Mouse (Mus musculus) embryonic stem cell, embryonic (primary cell): ENCODE data around the gene Tecta.

Source experiments
- CTCF ChIA-PET, 4 experiments: fragments of 300-600 bp in 2 of 4; fragments of 350-600 bp in 2 of 4; sonication (Branson Sonifier 250); formaldehyde crosslinking; loops; one replicate each; lab custom pipeline; 2022; ENCODE audit warnings: inconsistent platforms in 2 of 4; lab: Charles Lee
- POLR2A ChIA-PET, 4 experiments: fragments of 300-600 bp in 2 of 4; fragments of 350-600 bp in 2 of 4; sonication (Branson Sonifier 250); formaldehyde crosslinking; loops; one replicate each; lab custom pipeline; 2022; ENCODE audit warnings: antibody characterized with exemption in 4 of 4, inconsistent platforms in 1 of 4; lab: Charles Lee

Gene Tecta

DNA sequence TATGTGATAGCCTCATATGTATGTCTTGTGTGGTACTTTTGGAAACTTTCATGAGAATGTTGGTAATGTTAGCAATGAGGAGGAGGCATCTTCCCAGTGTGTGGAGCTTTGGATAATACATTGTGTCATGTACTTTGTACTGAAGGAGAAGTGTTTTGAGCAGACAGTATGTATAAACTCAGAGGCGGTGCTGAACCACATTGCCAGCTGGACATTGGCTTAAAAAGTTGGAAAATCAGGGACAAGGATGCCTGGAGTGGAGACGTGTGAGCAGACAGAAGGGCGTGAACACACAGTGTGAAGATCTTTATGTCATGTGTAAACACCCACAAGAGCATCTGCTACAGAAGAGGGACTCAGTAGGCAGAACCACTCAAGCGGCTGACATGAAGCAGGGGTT, 6.0 kb upstream of the Tecta start:
- POLR2A ChIA-PET: interaction anchor here in 1 of 4 experiments (0.7 kb wide), 1 partner anchor 116 kb away, joined by 3 read pairs; no protein-coding TSS in a partner anchor
- CTCF ChIA-PET: interaction anchor here in 2 of 4 experiments (0.5 to 0.6 kb wide), 2 partner anchors 774 to 1963 kb away, joined by 5 to 6 read pairs; no protein-coding TSS in a partner anchor

DNA sequence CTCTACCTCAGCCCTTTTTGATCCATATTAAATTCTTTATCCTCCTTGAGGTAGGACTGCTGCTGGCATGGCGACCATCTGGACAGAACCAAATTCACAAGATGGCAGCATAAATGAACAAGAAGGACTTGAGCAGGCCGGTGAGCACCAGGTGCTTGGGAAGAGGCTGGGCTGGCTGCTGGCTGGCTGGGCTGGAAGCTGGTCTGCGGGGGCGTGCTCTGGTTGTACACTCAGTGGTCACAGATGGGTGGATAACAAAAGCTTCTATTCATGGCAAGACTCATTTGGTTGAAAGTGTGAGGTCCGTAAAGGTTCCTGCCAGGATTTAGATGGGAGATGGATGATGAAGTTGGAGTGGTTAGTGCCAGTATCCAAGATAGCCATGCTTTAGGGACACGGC, 1.8 kb upstream of the Tecta start:
- CTCF ChIA-PET: interaction anchor here in 1 of 4 experiments (1.5 kb wide), 1 partner anchor 544 kb away, joined by 6 read pairs; no protein-coding TSS in a partner anchor
- POLR2A ChIA-PET: no interaction called here

GRCm38 (mm10) chr9:42396141-42396540, 3.6 kb downstream of the Tecta start:
- POLR2A ChIA-PET: interaction anchor here in 3 of 4 experiments (0.8 to 1.9 kb wide), 5 partner anchors 17 to 68 kb away, joined by 3 to 4 read pairs (median 3); no protein-coding TSS in a partner anchor
- CTCF ChIA-PET: interaction anchor here in 1 of 4 experiments (1.1 kb wide), 1 partner anchor 26 kb away, joined by 3 read pairs; no protein-coding TSS in a partner anchor

DNA sequence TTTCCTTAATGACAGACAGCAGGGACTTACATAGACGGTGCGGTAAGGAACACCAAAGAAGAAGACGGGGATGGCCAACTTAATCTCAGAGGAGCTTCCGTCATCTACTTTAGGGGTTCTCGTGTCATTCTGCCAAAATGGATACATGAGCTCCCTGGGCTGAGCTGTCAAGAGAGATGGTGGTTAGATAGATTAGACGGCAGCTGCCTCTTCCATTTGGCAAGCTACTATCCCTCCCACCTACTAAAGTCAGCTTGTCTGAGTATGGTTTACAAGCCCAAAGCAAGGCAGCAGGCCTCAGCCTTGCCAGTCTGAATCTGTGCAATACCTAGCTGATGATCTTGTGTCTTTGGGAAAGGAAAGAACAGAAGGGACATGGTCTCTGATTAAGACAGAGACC, 4.8 kb downstream of the Tecta start:
- POLR2A ChIA-PET: interaction anchor here in 1 of 4 experiments (1.0 to 1.7 kb wide), 4 partner anchors 14 to 77 kb away, joined by 3 to 6 read pairs (median 4); no protein-coding TSS in a partner anchor
- CTCF ChIA-PET: interaction anchor here in 2 of 4 experiments (1.2 to 1.3 kb wide), 2 partner anchors 550 kb away, joined by 3 to 5 read pairs; partner anchors contain the start of gene Grik4 (in 1 of the 2)

- CTCF ChIA-PET: interaction anchor here in 3 of 4 experiments (0.7 to 1.3 kb wide), 4 partner anchors 32 to 551 kb away, joined by 3 to 6 read pairs (median 4); partner anchors contain the start of gene Grik4 (in 1 of the 3)
- POLR2A ChIA-PET: interaction anchor here in 2 of 4 experiments (0.5 to 1.7 kb wide), 6 partner anchors 14 to 219 kb away, joined by 3 to 10 read pairs (median 4); no protein-coding TSS in a partner anchor
Measured at GRCm38 (mm10) chr9:42394321-42394720, 5.4 kb downstream of the Tecta start.

- CTCF ChIA-PET: no interaction called here
- POLR2A ChIA-PET: no interaction called here
Measured at GRCm38 (mm10) chr9:42392927-42393326, 6.8 kb downstream of the Tecta start.

DNA sequence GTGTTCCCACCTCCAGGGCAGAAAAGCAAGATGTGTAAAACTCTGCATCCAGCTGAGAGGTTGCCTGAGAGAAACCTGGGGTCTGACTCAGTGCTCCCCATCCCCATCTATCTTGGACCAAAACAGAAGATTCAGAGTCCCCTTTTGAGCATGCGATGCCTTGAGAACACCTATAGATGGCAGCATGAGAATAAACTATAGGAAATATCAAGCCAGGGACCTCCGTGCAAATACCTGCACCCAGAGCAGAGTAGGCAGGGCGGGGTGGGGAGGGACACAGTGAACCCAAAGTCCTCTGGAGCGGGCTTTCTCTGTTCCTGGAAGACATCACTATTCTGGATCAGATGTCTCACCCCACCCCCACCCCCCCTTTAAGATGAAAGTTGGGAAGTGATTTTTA, 11.2 kb downstream of the Tecta start:
- CTCF ChIA-PET: interaction anchor here in 3 of 4 experiments (0.6 to 1.6 kb wide), 6 partner anchors 11 to 1405 kb away, joined by 3 to 10 read pairs (median 3); partner anchors contain the start of genes Grik4 (in 1 of the 3) and Pou2f3 (in 1 of the 3)

DNA sequence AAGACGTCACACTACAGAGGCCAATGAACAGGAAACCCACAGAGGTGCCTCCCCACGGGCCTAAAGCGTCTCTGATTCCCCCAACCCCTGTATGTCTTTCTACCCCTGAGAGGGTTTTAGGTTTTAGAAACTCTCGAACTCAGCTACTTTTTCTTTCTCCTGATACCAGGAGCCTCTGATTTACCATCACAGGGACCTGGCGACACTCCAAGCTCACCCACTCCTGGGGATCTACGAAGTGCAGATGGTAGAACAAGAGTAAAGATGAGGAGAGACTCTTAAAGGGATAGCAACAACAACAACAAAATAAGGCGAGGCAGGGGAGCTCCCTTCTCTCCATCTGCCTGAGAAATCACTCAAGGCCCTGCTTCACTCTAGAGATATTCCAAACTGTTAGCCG, 12.7 kb downstream of the Tecta start:
- ChIA-PET POLR2A (no interaction called here), CTCF (interaction anchor here in 2 of 4 experiments (0.6 to 1.4 kb wide), 2 partner anchors 229 to 558 kb away, joined by 3 to 4 read pairs; no protein-coding TSS in a partner anchor)

More for the DNA sequence above, 11.2 kb downstream of the Tecta start:
- POLR2A ChIA-PET: no interaction called here

- CTCF ChIA-PET: interaction anchor here in 1 of 4 experiments (0.9 kb wide), 1 partner anchor 559 kb away, joined by 7 read pairs; the partner anchor contains the start of gene Grik4
- POLR2A ChIA-PET: no interaction called here
Measured at GRCm38 (mm10) chr9:42385656-42386055, 14.1 kb downstream of the Tecta start.

GRCm38 (mm10) chr9:42382628-42383347, 16.9 kb downstream of the Tecta start:
- POLR2A ChIA-PET: interaction anchor here in 2 of 4 experiments (0.6 to 1.1 kb wide), 2 partner anchors 99 to 189 kb away, joined by 3 read pairs; no protein-coding TSS in a partner anchor
- CTCF ChIA-PET: no interaction called here

- POLR2A ChIA-PET: no interaction called here
- CTCF ChIA-PET: no interaction called here
Measured at GRCm38 (mm10) chr9:42382063-42382462, 17.7 kb downstream of the Tecta start.

DNA sequence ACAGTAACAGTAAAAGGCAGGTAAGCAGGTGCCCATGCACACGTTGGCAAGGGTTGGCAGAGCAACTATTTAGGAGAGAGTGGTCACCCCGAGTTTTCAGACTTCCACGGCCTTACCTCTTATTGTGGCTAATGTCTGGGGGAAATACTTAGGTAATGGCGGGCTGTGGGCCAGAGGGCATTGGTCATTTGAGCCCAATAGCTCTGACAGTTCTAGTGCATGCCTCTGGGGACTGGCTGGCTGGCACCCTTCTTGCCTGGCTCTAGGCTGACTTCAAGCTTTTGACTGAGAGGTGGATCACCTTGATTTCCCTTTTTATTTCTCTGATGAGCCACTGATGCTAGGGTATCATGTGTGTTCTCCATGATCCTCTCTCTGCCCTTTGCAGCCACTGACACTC, 21.7 kb downstream of the Tecta start:
- CTCF ChIA-PET: interaction anchor here in 2 of 4 experiments (0.8 to 1.0 kb wide), 2 partner anchors 11 to 566 kb away, joined by 3 to 4 read pairs; partner anchors contain the start of gene Grik4 (in 1 of the 2)
- POLR2A ChIA-PET: interaction anchor here in 1 of 4 experiments (0.6 kb wide), 1 partner anchor 1549 kb away, joined by 4 read pairs; no protein-coding TSS in a partner anchor

DNA sequence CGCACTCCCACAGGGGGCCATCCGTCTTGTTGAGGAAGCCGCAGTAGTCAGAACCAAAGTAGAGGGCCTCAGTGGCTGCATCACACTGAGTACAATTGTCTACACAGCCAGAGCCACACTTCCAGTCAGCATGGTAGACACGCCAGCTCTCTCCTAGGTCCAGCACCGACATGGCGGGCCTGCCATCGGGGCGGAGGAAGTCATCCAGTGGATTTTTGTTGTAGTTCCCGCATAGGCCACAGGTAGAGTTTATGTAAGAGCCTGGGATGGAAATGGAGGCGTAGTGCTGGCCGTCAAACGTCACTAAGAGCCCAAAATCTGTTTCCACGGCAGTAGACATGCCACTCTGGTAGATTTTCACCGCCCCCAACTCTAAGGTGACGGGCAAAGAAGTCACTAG, 22.1 kb downstream of the Tecta start:
- CTCF ChIA-PET: interaction anchor here in 2 of 4 experiments (0.8 to 1.0 kb wide), 3 partner anchors 11 to 567 kb away, joined by 3 to 4 read pairs (median 3); partner anchors contain the start of gene Grik4 (in 1 of the 2)
- POLR2A ChIA-PET: no interaction called here

DNA sequence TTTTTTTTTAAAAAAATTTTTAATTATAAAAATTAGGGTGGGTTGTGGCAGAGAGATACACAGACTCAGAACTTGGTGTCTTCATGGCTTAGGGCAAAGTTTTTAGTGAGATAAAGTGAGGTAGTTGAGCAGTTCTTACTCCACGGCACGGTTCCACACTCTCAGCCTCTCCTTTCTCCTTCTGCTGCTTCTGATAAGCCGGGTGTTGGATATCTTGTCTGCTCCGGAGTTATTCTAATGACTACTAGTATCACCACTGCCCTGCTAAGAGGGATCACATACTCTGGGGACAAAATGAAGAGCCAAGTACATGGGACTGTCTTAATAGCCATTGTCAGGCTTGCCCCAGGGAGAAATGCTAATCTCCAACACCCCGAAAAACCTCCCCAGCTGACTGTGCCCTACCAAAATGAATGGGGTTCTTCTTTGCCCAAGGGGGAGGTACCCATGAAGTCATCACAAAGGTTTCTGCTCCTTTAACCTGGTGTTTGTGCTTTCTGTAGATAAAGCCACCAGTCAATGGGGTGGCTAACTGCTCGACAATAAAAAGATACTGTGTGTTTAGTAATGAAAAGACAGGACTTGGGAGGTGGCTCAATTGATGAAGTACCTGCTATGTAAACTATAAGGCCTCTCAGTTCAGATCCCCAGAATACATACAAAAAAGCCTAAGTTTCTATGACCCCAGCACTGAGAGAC, 27.9 kb downstream of the Tecta start:
- ChIA-PET CTCF (no interaction called here), POLR2A (no interaction called here)

DNA sequence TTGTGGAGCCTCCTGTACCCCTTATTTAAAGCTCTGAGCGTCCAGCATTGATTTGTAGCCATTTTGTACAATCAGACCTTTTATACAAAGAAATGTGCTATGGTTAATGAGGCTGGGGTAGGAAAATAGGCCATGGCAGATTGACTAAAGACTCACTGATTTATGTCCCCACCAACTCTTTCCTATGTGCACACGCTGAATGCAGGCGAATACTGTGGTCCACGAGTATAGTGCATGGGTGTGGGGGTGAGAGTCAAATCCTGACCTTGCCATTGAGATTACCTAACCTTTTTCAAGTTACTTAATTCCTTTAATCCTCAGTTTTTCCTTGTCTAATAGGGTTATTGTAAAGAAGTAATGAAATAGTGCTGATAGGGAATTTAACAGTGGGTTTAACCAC, 42.1 kb downstream of the Tecta start:
- POLR2A ChIA-PET: interaction anchor here in 1 of 4 experiments (0.8 kb wide), 1 partner anchor 10 kb away, joined by 3 read pairs; no protein-coding TSS in a partner anchor
- CTCF ChIA-PET: interaction anchor here in 1 of 4 experiments (0.6 kb wide), 2 partner anchors 263 to 363 kb away, joined by 3 read pairs; no protein-coding TSS in a partner anchor

GRCm38 (mm10) chr9:42354871-42355270, 44.9 kb downstream of the Tecta start:
- ChIA-PET POLR2A (no interaction called here), CTCF (no interaction called here)

- ChIA-PET CTCF (no interaction called here), POLR2A (interaction anchor here in 1 of 4 experiments (0.5 to 1.7 kb wide), 3 partner anchors 10 to 336 kb away, joined by 4 read pairs; no protein-coding TSS in a partner anchor)
Measured at GRCm38 (mm10) chr9:42349791-42350190, 49.9 kb downstream of the Tecta start.

- ChIA-PET POLR2A (no interaction called here), CTCF (no interaction called here)
Measured at GRCm38 (mm10) chr9:42346297-42346696, 53.4 kb downstream of the Tecta start.
